Mouse (Mus musculus) CH12.LX (cell line): Measurements from ENCODE around the gene Ablim1. TPM values are rescaled to one million over a fixed set of nuclear protein-coding genes. Genes with fewer than 3 reads are reported as not detected.
A peak's percentile ranks its signal among the peaks of the same experiment; 100 is the strongest.

ENCODE experiments used
- DNase-seq: peaks from one replicate; pipeline ENCODE4 v3.0.0-alpha.2; 2013; ENCODE audit errors: extremely low read depth
- H3K27ac ChIP-seq: 2 replicates; pipeline ENCODE4 v1.5.1; 2012; ENCODE audit warnings: low read depth, mild to moderate bottlenecking, control low read depth, moderate library complexity; ENCODE audit not compliant: insufficient read depth
- H3K27me3 ChIP-seq: replicated peaks from 2 replicates; pipeline ENCODE3; 2012; ENCODE audit warnings: inconsistent platforms
- H3K36me3 ChIP-seq, 2 experiments: replicated peaks in 1 of 2; 2 replicates each; pipeline versions ENCODE3 to v1.6.1; 2012; ENCODE audit warnings: inconsistent platforms in 1 of 2, low read length in 1 of 2, mild to moderate bottlenecking in 1 of 2, mixed read lengths in 1 of 2, moderate library complexity in 1 of 2; ENCODE audit not compliant: control insufficient read depth in 1 of 2, insufficient read depth in 1 of 2
- H3K4me1 ChIP-seq, 2 experiments: 2 replicates each; pipeline ENCODE4 v1.6.1; 2012; ENCODE audit warnings: inconsistent platforms in 1 of 2, moderate library complexity in 1 of 2; ENCODE audit not compliant: insufficient read depth in 2 of 2, control insufficient read depth in 1 of 2
- H3K4me2 ChIP-seq: 2 replicates; pipeline ENCODE4 v1.6.1; 2012; ENCODE audit warnings: low read depth, mild to moderate bottlenecking, control low read depth; ENCODE audit not compliant: poor library complexity, insufficient read depth, severe bottlenecking
- H3K4me3 ChIP-seq, 3 experiments: fragments of 150-350 bp in 1 of 3; sonication (generic) in 1 of 3; replicated peaks in 1 of 3; 2 replicates each; pipeline versions ENCODE3 to v1.5.1; 2011 to 2012; ENCODE audit warnings: low read depth in 2 of 3, low read length in 2 of 3, mild to moderate bottlenecking in 2 of 3, moderate library complexity in 2 of 3, control low read depth in 1 of 3, improper control_type of control experiment in 1 of 3, inconsistent platforms in 1 of 3, mixed read lengths in 1 of 3; ENCODE audit not compliant: poor library complexity in 1 of 3
- H3K79me2 ChIP-seq: replicated peaks from 2 replicates; pipeline ENCODE4 v1.6.1; 2012; ENCODE audit warnings: mild to moderate bottlenecking, moderate library complexity; ENCODE audit not compliant: control insufficient read depth, poor library complexity, insufficient read depth, severe bottlenecking; ENCODE audit errors: extremely low read depth
- H3K9ac ChIP-seq: 2 replicates; pipeline ENCODE4 v1.6.1; 2012; ENCODE audit warnings: low read depth, mild to moderate bottlenecking, control low read depth, moderate library complexity; ENCODE audit not compliant: insufficient read depth
- H3K9me3 ChIP-seq: replicated peaks from 2 replicates; pipeline ENCODE3; 2012; ENCODE audit warnings: low read length, inconsistent platforms, mixed read lengths
- BHLHE40 ChIP-seq: IDR thresholded peaks from 2 replicates; pipeline ENCODE4 v1.6.1; 2011; ENCODE audit warnings: mild to moderate bottlenecking, low read depth, low read length, improper control_type of control experiment
- CHD2 ChIP-seq: IDR thresholded peaks from 2 replicates; pipeline ENCODE4 v1.6.1; 2011; ENCODE audit warnings: low read length, improper control_type of control experiment
- CTCF ChIP-seq, 2 experiments: IDR thresholded peaks in 1 of 2; conservative IDR thresholded peaks in 1 of 2; 2 replicates each; pipeline ENCODE4 v1.5.1; 2011 to 2012; ENCODE audit warnings: low read depth in 2 of 2, low read length in 2 of 2, improper control_type of control experiment in 1 of 2, inconsistent platforms in 1 of 2, mild to moderate bottlenecking in 1 of 2, moderate library complexity in 1 of 2
- GABPA ChIP-seq: IDR thresholded peaks from 2 replicates; pipeline ENCODE4 v1.6.1; 2012; ENCODE audit warnings: low read depth, low read length, improper control_type of control experiment, inconsistent platforms; ENCODE audit not compliant: insufficient replicate concordance
- MAZ ChIP-seq: IDR thresholded peaks from 2 replicates; pipeline ENCODE4 v1.6.1; 2012; ENCODE audit warnings: low read depth, mild to moderate bottlenecking, inconsistent platforms, low read length, improper control_type of control experiment, moderate library complexity
- MYC ChIP-seq: IDR thresholded peaks from 2 replicates; pipeline ENCODE4 v1.6.1; 2011; ENCODE audit warnings: low read depth, mild to moderate bottlenecking, improper control_type of control experiment, low read length
- NRF1 ChIP-seq: IDR thresholded peaks from 2 replicates; pipeline ENCODE4 v1.6.1; 2014; ENCODE audit warnings: low read depth, mild to moderate bottlenecking, inconsistent platforms, low read length, improper control_type of control experiment, moderate library complexity
- POLR2A ChIP-seq: IDR thresholded peaks from 2 replicates; pipeline ENCODE4 v1.6.1; 2011; ENCODE audit warnings: low read depth, mild to moderate bottlenecking, improper control_type of control experiment, low read length
- SIN3A ChIP-seq: IDR thresholded peaks from 2 replicates; pipeline ENCODE4 v1.6.1; 2012; ENCODE audit warnings: low read length, improper control_type of control experiment, inconsistent platforms
- SMC3 ChIP-seq: IDR thresholded peaks from 2 replicates; pipeline ENCODE4 v1.6.1; 2011; ENCODE audit warnings: low read depth, low read length, improper control_type of control experiment
- TCF12 ChIP-seq: IDR thresholded peaks from 2 replicates; pipeline ENCODE4 v1.6.1; 2014; ENCODE audit warnings: low read depth, mild to moderate bottlenecking, inconsistent platforms, low read length, improper control_type of control experiment
- UBTF ChIP-seq: IDR thresholded peaks from 2 replicates; pipeline ENCODE4 v1.6.1; 2012; ENCODE audit warnings: low read depth, mild to moderate bottlenecking, inconsistent platforms, low read length, improper control_type of control experiment, moderate library complexity
- ZC3H11A ChIP-seq: IDR thresholded peaks from 2 replicates; pipeline ENCODE4 v1.6.1; 2012; ENCODE audit warnings: low read depth, mild to moderate bottlenecking, inconsistent platforms, low read length, improper control_type of control experiment
- dilution Hi-C: fragments of 300-500 bp; cut with MboI; formaldehyde crosslinking; loops from 2 replicates; pipeline ENCODE4 v1.14.3; 2020; ENCODE audit warnings: low sequenced_read_pairs; ENCODE audit not compliant: extremely low pct_unique_long_range_greater_than_20kb, extremely low pct_ligation_motif_present
- in situ Hi-C: fragments of 300-500 bp; cut with MboI; formaldehyde crosslinking; loops from 3 replicates; pipeline ENCODE4 v1.14.3; 2019; ENCODE audit warnings: low sequenced_read_pairs, low pct_ligation_motif_present, low pct_unique_long_range_greater_than_20kb, mixed read lengths
- polyA plus RNA-seq: library from polyadenylated mRNA; unstranded; fragments of >175 nt; gene quantifications from 2 replicates; pipeline ENCODE4 v1.2.1, GENCODE M21; 2012; ENCODE audit warnings: low read depth; ENCODE audit not compliant: insufficient read length
- total RNA-seq, 2 experiments: library from RNA; depleted of rRNA; stranded (reverse); fragments of 300-350 nt in 1 of 2; fragments of >200 nt in 1 of 2; gene quantifications; 2 replicates each; pipeline ENCODE4 v1.2.3; 2012 to 2014

Ablim1 gene
- total and polyA plus RNA-seq, 3 experiments = 0.85 to 2.4 (median 2.0) TPM

- Histone ChIP-seq H3K4me3 (no peak overlapping the region), H3K36me3 (no peaks in the 10 kb centered on the region), H3K27ac (no peak overlapping the region), H3K4me1 (peaks cover 9 to 36% of the 10 kb centered on the region in 2 experiments), H3K27me3 (no peaks in the 10 kb centered on the region), H3K9ac (no peak overlapping the region), H3K79me2 (no peaks in the 10 kb centered on the region), H3K4me2 (no peak overlapping the region), H3K9me3 (no peaks in the 10 kb centered on the region)
- dilution Hi-C loops = no loop called here
- in situ Hi-C loops = no loop called here
- TF ChIP-seq SIN3A = no peak
- TF ChIP-seq POLR2A = 0 out of 2 replicates have a peak, but pooled peaks have one; percentile 21
- peak; percentile 60 for DNase-seq
Measured at GRCm38 (mm10) chr19:57123503-57124137, 191.1 kb downstream of the Ablim1 start.

GRCm38 (mm10) chr19:57122261-57122660 lies 192.5 kb downstream of the Ablim1 start:
- no peak overlapping the region for H3K4me3 ChIP-seq
- no peaks in the 10 kb centered on the region for H3K36me3 ChIP-seq
- in situ Hi-C loops (no loop called here), dilution Hi-C loops (no loop called here)
- DNase-seq = no peak
- H3K79me2 ChIP-seq = no peaks in the 10 kb centered on the region
- no peak for TF ChIP-seq CTCF (conservative IDR thresholded peaks at IDR 0.05 in 1 of 2, IDR thresholded peaks at IDR 0.05 in 1 of 2; ENCODE audit: low read depth in 2 of 2, low read length in 2 of 2)
- TF ChIP-seq ZC3H11A = no peak
- no peak for TF ChIP-seq SMC3
- no peak for TF ChIP-seq TCF12
- no peak for TF ChIP-seq GABPA
- peaks cover 14 to 50% of the 10 kb centered on the region in 2 experiments for H3K4me1 ChIP-seq
- H3K4me2 ChIP-seq = no peak overlapping the region
- H3K27ac ChIP-seq = no peak overlapping the region
- H3K9ac ChIP-seq = no peak overlapping the region
- H3K27me3 ChIP-seq = no peaks in the 10 kb centered on the region
- no peaks in the 10 kb centered on the region for H3K9me3 ChIP-seq

- Histone ChIP-seq H3K9me3 (no peaks in the 10 kb centered on the region), H3K27me3 (no peaks in the 10 kb centered on the region), H3K9ac (no peak overlapping the region), H3K4me1 (peaks cover 19 to 62% of the 10 kb centered on the region in 2 experiments), H3K4me3 (no peak overlapping the region), H3K27ac (no peak overlapping the region), H3K36me3 (no peaks in the 10 kb centered on the region), H3K4me2 (no peak overlapping the region), H3K79me2 (no peaks in the 10 kb centered on the region)
- dilution Hi-C loops = no loop called here
- in situ Hi-C loops = no loop called here
- TF ChIP-seq UBTF = no peak
- no peak for TF ChIP-seq MYC
- no peak for TF ChIP-seq NRF1
- no peak for TF ChIP-seq TCF12
- no peak for TF ChIP-seq BHLHE40
- no peak for TF ChIP-seq CHD2
- TF ChIP-seq MAZ = no peak
- DNase-seq = peak; percentile 24
Measured at GRCm38 (mm10) chr19:57121036-57121435, 193.7 kb downstream of the Ablim1 start.
